ENCODE assay signal across 18 mouse cellular contexts in genomic region chr7:36949511-36949910, GRCm38 (mm10).
DNase-seq lines count a peak whose midpoint lies in the region; ATAC-seq and TF ChIP-seq lines count a peak whose summit lies in the region.
"Had no signal": no experiment of that assay in that cellular context is flagged by ENCODE, and none has a peak within 500 bp of the region (broad histone marks: within the 10 kb centered on the region; RNA-seq: fewer than 3 reads in every experiment).

No protein-coding gene starts in this region.

- no peaks in the 10 kb centered on the region for H3K36me3 ChIP-seq in heart, embryonic 12.5 days
- H3K36me3 ChIP-seq in midbrain, embryonic 14.5 days (ENCODE audit: control insufficient read depth, insufficient read depth, low read length), result no peaks in the 10 kb centered on the region
- H3K36me3 ChIP-seq: limb, embryonic 13.5 days; liver, embryonic 13.5 days had no signal

- H3K27me3 ChIP-seq in heart, embryonic 12.5 days (replicated peaks), result no peaks in the 10 kb centered on the region
- H3K27me3 ChIP-seq in midbrain, embryonic 14.5 days (ENCODE audit: control insufficient read depth, insufficient read depth, low read length), result no peaks in the 10 kb centered on the region
- H3K27me3 ChIP-seq: limb, embryonic 13.5 days; liver, embryonic 13.5 days had no signal

- no peaks in the 10 kb centered on the region for H3K9me3 ChIP-seq in heart, embryonic 12.5 days (replicated peaks)
- no peaks in the 10 kb centered on the region for H3K9me3 ChIP-seq in midbrain, embryonic 14.5 days (ENCODE audit: control insufficient read depth, low read length)
- H3K9me3 ChIP-seq: limb, embryonic 13.5 days; liver, embryonic 13.5 days had no signal

- WGBS in heart, embryonic 12.5 days, result 46% methylated on average over 10 of the region's 10 CpGs
- WGBS in midbrain, embryonic 14.5 days, result 38% methylated on average over 10 of the region's 10 CpGs

- no peak overlapping the region for H3K4me3 ChIP-seq in heart, embryonic 12.5 days
- no peak overlapping the region for H3K4me3 ChIP-seq in midbrain, embryonic 14.5 days (replicated peaks; ENCODE audit: low read depth, low read length)
- H3K4me3 ChIP-seq: limb, embryonic 13.5 days; liver, embryonic 13.5 days had no signal

- no peak for TF ChIP-seq POLR2A in brain, embryonic 14.5 days (IDR thresholded peaks at IDR 0.05; ENCODE audit: borderline replicate concordance, extremely low read depth, insufficient read depth, insufficient read length, poor library complexity, severe bottlenecking)

- ATAC-seq in heart, embryonic 12.5 days (ENCODE audit: insufficient number of reproducible peaks, low FRiP score), result no peak
- no peak; the same call in 1 of the 2 replicates for ATAC-seq in midbrain, embryonic 14.5 days (ENCODE audit: low FRiP score, low TSS enrichment)
- ATAC-seq: inflammation-experienced regulatory T-cells, adult 6 months had no signal

- TF ChIP-seq CTCF in brain, embryonic 14.5 days (IDR thresholded peaks at IDR 0.05; ENCODE audit: borderline replicate concordance, extremely low read depth, insufficient read depth, insufficient read length), result no peak

- DNase-seq in heart, adult 11 months, result peak; percentile 55
- peak; percentile 16 for DNase-seq in heart, postnatal 4 days
- DNase-seq in heart, adult 9 months (ENCODE audit: low spot score in 2 of 2), result no peak
- DNase-seq in brain, embryonic 14.5 days (ENCODE audit: low read depth), result peak; percentile 78
- DNase-seq in midbrain, embryonic 14.5 days, result peak; percentile 67
- no peak for DNase-seq in spleen, adult 18-20 months
- DNase-seq: adrenal gland, adult 8-10 months; cerebellum, adult 9-11 months; gastrocnemius, postnatal 25 days; kidney, adult 2 months; kidney, postnatal 10 days; liver, embryonic 13.5 days; lung, embryonic 14.5 days; lung, postnatal 36 days; right cerebral cortex, postnatal 25 days had no signal

- peaks cover 16% of the 10 kb centered on the region for H3K4me1 ChIP-seq in heart, embryonic 12.5 days (replicated peaks)
- peaks cover 18% of the 10 kb centered on the region for H3K4me1 ChIP-seq in midbrain, embryonic 14.5 days (ENCODE audit: control insufficient read depth, insufficient read depth, low read length)
- H3K4me1 ChIP-seq: liver, embryonic 13.5 days had no signal

- H3K27ac ChIP-seq in heart, embryonic 12.5 days (ENCODE audit: poor library complexity, severe bottlenecking), result no peak overlapping the region
- peak overlapping the region; percentile 63 for H3K27ac ChIP-seq in midbrain, embryonic 14.5 days (replicated peaks; ENCODE audit: low read depth, low read length)
- H3K27ac ChIP-seq: limb, embryonic 13.5 days; liver, embryonic 13.5 days had no signal

- no peak overlapping the region for H3K4me2 ChIP-seq in heart, embryonic 12.5 days
- H3K4me2 ChIP-seq in midbrain, embryonic 14.5 days (ENCODE audit: low read length), result no peak overlapping the region
- H3K4me2 ChIP-seq: limb, embryonic 13.5 days; liver, embryonic 13.5 days; lung, embryonic 14.5 days had no signal

- H3K9ac ChIP-seq in heart, embryonic 12.5 days, result no peak overlapping the region
- no peak overlapping the region for H3K9ac ChIP-seq in midbrain, embryonic 14.5 days (replicated peaks; ENCODE audit: low read length)
- H3K9ac ChIP-seq: limb, embryonic 13.5 days; liver, embryonic 13.5 days; lung, embryonic 14.5 days had no signal

Comparison
In these comparisons a context has a peak if more than half of its experiments do, and no peak if none do; other contexts are left out.
1. DNase-seq: peak in heart, adult 11 months (single experiment), heart, postnatal 4 days (single experiment), brain, embryonic 14.5 days (single experiment) and midbrain, embryonic 14.5 days (single experiment); none in heart, adult 9 months (0 of 2) and spleen, adult 18-20 months (0 of 2).